Mouse (Mus musculus): ENCODE data around the gene Hsd17b11.
"Not testable (repeated sequence)": the region's sequence is repeated elsewhere in the genome, so short reads cannot be mapped to it uniquely, and the experiment has no call there.

The Hsd17b11 gene

GRCm38 (mm10) chr5:104035824-104036223, 14.1 kb upstream of the Hsd17b11 start:
- in situ Hi-C loops (cut with MboI) = no loop called here

GRCm38 (mm10) chr5:104035066-104035465, 13.3 kb upstream of the Hsd17b11 start:
- in situ Hi-C loops (cut with MboI) = no loop called here

GRCm38 (mm10) chr5:104032434-104033097, 10.8 kb upstream of the Hsd17b11 start:
- in situ Hi-C loops (cut with MboI) = no loop called here

GRCm38 (mm10) chr5:104025245-104025854, 3.6 kb upstream of the Hsd17b11 start:
- in situ Hi-C loops (cut with MboI) = no loop called here

- in situ Hi-C loops (cut with MboI) = no loop called here
Observed at GRCm38 (mm10) chr5:104024762-104025161, 3.0 kb upstream of the Hsd17b11 start.

- in situ Hi-C loops (cut with MboI) = not testable (repeated sequence)
Observed at GRCm38 (mm10) chr5:104024193-104024592, 2.5 kb upstream of the Hsd17b11 start.

- in situ Hi-C loops (cut with MboI) = no loop called here
Observed at GRCm38 (mm10) chr5:104023289-104024020, 1.7 kb upstream of the Hsd17b11 start.

GRCm38 (mm10) chr5:104022558-104022957, 839 bp upstream of the Hsd17b11 start:
- in situ Hi-C loops (cut with MboI) = no loop called here

- in situ Hi-C loops (cut with MboI) = no loop called here
Observed at GRCm38 (mm10) chr5:104011419-104011818, 10.3 kb downstream of the Hsd17b11 start.

- in situ Hi-C loops (cut with MboI) = no loop called here
Observed at GRCm38 (mm10) chr5:104010261-104010660, 11.5 kb downstream of the Hsd17b11 start.

- in situ Hi-C loops (cut with MboI) = no loop called here
Observed at GRCm38 (mm10) chr5:104009421-104009820, 12.3 kb downstream of the Hsd17b11 start.

- in situ Hi-C loops (cut with MboI) = no loop called here
Observed at GRCm38 (mm10) chr5:104007801-104008200, 13.9 kb downstream of the Hsd17b11 start.

- in situ Hi-C loops (cut with MboI) = no loop called here
Observed at GRCm38 (mm10) chr5:104006811-104007210, 14.9 kb downstream of the Hsd17b11 start.

GRCm38 (mm10) chr5:104003955-104004354, 17.8 kb downstream of the Hsd17b11 start:
- in situ Hi-C loops (cut with MboI) = no loop called here

GRCm38 (mm10) chr5:104003256-104003931, 18.3 kb downstream of the Hsd17b11 start:
- in situ Hi-C loops (cut with MboI) = no loop called here

- in situ Hi-C loops (cut with MboI) = no loop called here
Observed at GRCm38 (mm10) chr5:104002549-104003255, 19.0 kb downstream of the Hsd17b11 start.

- in situ Hi-C loops (cut with MboI) = no loop called here
Observed at GRCm38 (mm10) chr5:103999738-104000137, 22.0 kb downstream of the Hsd17b11 start.

- in situ Hi-C loops (cut with MboI) = no loop called here
Observed at GRCm38 (mm10) chr5:103998739-103999138, 23.0 kb downstream of the Hsd17b11 start.

- in situ Hi-C loops (cut with MboI) = no loop called here
Observed at GRCm38 (mm10) chr5:103995181-103995580, 26.5 kb downstream of the Hsd17b11 start.

- in situ Hi-C loops (cut with MboI) = no loop called here
Observed at GRCm38 (mm10) chr5:103994669-103995068, 27.1 kb downstream of the Hsd17b11 start.

- in situ Hi-C loops (cut with MboI) = no loop called here
Observed at GRCm38 (mm10) chr5:103993601-103994000, 28.1 kb downstream of the Hsd17b11 start.

GRCm38 (mm10) chr5:103992831-103993230, 28.9 kb downstream of the Hsd17b11 start:
- in situ Hi-C loops (cut with MboI) = no loop called here
